Mouse (Mus musculus) intestine, embryonic 16.5 days (tissue): ENCODE data around the gene Nle1. TPM values are rescaled to one million over a fixed set of nuclear protein-coding genes. Genes with fewer than 3 reads are reported as not detected.

ENCODE experiments used
- ATAC-seq: fragments of 200-750 bp; cut with Nextera tagmentation; 2 replicates; pipeline ENCODE4 v1.8.0; 2017; ENCODE audit warnings: moderate TSS enrichment, moderate library complexity
- H3K27ac ChIP-seq: fragments of 300-500 bp; sonication (generic); 2 replicates; pipeline ENCODE4 v1.5.1; 2014; ENCODE audit warnings: mild to moderate bottlenecking, low read length
- H3K27me3 ChIP-seq: fragments of 300-500 bp; sonication (generic); replicated peaks from 2 replicates; pipeline ENCODE4 v1.6.1; 2014; ENCODE audit warnings: low read length, control low read depth, mixed read lengths; ENCODE audit not compliant: control insufficient read depth, insufficient read depth
- H3K36me3 ChIP-seq: fragments of 300-500 bp; sonication (generic); 2 replicates; pipeline ENCODE4 v1.6.1; 2014; ENCODE audit warnings: low read length, control low read depth; ENCODE audit not compliant: control insufficient read depth, insufficient read depth
- H3K4me1 ChIP-seq: fragments of 300-500 bp; sonication (generic); 2 replicates; pipeline ENCODE4 v1.6.1; 2014; ENCODE audit warnings: low read length, control low read depth, mixed read lengths; ENCODE audit not compliant: control insufficient read depth, insufficient read depth
- H3K4me2 ChIP-seq: fragments of 300-500 bp; sonication (generic); 2 replicates; pipeline ENCODE4 v1.6.1; 2014; ENCODE audit warnings: low read depth, low read length, control low read depth
- H3K4me3 ChIP-seq: fragments of 300-500 bp; sonication (generic); 2 replicates; pipeline ENCODE4 v1.5.1; 2014; ENCODE audit warnings: mild to moderate bottlenecking, low read length
- H3K9ac ChIP-seq: fragments of 300-500 bp; sonication (generic); 2 replicates; pipeline ENCODE4 v1.6.1; 2014; ENCODE audit warnings: low read depth, low read length
- H3K9me3 ChIP-seq: fragments of 300-500 bp; sonication (generic); 2 replicates; pipeline ENCODE4 v1.6.1; 2016; ENCODE audit warnings: low read length, control low read depth; ENCODE audit not compliant: control insufficient read depth
- WGBS: fragments of 180-500 bp; shearing (Covaris S2); extraction: QIAGEN DNeasy Blood & Tissue Kit; methylation state at CpG from one replicate; pipeline ENCODE4 v1.1.7; 2014; 5-methylcytosine and 5-hydroxymethylcytosine counted together
- polyA plus RNA-seq: library from polyadenylated mRNA; unstranded; fragments of >200 nt; fragmentation: Nextera tagmentation; extraction: Ambion mirVana; gene quantifications from 2 replicates; pipeline ENCODE4 v1.2.1, GENCODE M21; 2015

The Nle1 gene
- polyA plus RNA-seq, 1 experiment from 2014 or later: 31.2 TPM

DNA sequence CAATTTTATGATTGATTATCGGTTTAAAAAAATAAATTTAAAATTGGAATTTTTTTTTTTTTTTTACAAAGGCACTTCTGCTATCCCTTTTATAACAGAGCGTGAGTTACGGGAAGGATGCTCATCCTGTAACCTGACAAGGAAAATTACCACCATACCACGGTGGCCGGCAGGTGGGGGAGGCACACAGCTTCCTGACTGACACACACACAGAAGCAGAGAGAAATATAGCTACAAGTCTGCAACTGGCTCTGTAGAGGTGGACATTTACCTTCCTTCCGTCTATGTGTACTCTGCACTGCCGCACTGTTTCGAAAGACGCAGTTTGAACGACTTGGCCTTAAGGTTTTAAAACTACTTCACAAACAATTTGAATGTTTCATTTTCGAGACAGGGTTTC is 56.1 kb downstream of the Nle1 start:
- H3K27me3 ChIP-seq: no peaks in the 10 kb centered on the region
- H3K9me3 ChIP-seq: no peaks in the 10 kb centered on the region
- H3K27ac ChIP-seq: no peak overlapping the region
- 79% methylated on average over 11 of the region's 11 CpGs for WGBS
- no peak for ATAC-seq
- H3K9ac ChIP-seq: no peak overlapping the region
- H3K4me3 ChIP-seq: no peak overlapping the region
- H3K4me2 ChIP-seq: no peak overlapping the region
- 0 out of 2 replicates have a peak, but pooled peaks cover 5% of the 10 kb centered on the region for H3K4me1 ChIP-seq
- no peaks in the 10 kb centered on the region for H3K36me3 ChIP-seq

Other genes starting within 250 kb of the Nle1 start
- 0.34 and 0.49 TPM in 2 replicates for gene Cct6b, start 144.1 kb downstream of the Nle1 start, polyA plus RNA-seq
- 32.0 and 35.6 TPM in 2 replicates for gene Zfp830, start 144.1 kb downstream of the Nle1 start, polyA plus RNA-seq
- 17.3 and 18.0 TPM in 2 replicates for gene Lig3, start 127.3 kb downstream of the Nle1 start, polyA plus RNA-seq
- 13.1 and 13.6 TPM in 2 replicates for gene Rffl, start 37.2 kb downstream of the Nle1 start, polyA plus RNA-seq
- gene Rad51d, start 17.8 kb downstream of the Nle1 start, polyA plus RNA-seq: 13.9 and 15.0 TPM in 2 replicates
- 0.16 and 0.23 TPM in 2 replicates for gene Fndc8, start 16.3 kb downstream of the Nle1 start, polyA plus RNA-seq
- gene Unc45b, start 2.1 kb upstream of the Nle1 start, polyA plus RNA-seq: 2.3 and 2.6 TPM in 2 replicates
- 1.5 and 1.8 TPM in 2 replicates for gene Slfn5, start 42.9 kb upstream of the Nle1 start, polyA plus RNA-seq
- 12.2 and 14.1 TPM in 2 replicates for gene Slfn9, start 83.4 kb upstream of the Nle1 start, polyA plus RNA-seq
- gene Slfn8, start 112.4 kb upstream of the Nle1 start, polyA plus RNA-seq: 0.53 and 0.59 TPM in 2 replicates
- gene Slfn2, start 156.7 kb upstream of the Nle1 start, polyA plus RNA-seq: 6.1 and 6.9 TPM in 2 replicates
- gene Slfn1, start 208.4 kb upstream of the Nle1 start, polyA plus RNA-seq: 0.58 and 0.70 TPM in 2 replicates